Mouse (Mus musculus) embryonic facial prominence, embryonic 10.5 days (tissue): ENCODE data around the gene Cd79b. TPM values are rescaled to one million over a fixed set of nuclear protein-coding genes. Genes with fewer than 3 reads are reported as not detected.

ENCODE experiments used
- DNase-seq: peaks from one replicate; pipeline ENCODE4 v3.0.0-alpha.2; 2017; ENCODE audit warnings: low spot score
- H3K27ac ChIP-seq: fragments of 300-500 bp; sonication (generic); replicated peaks from 2 replicates; pipeline ENCODE4 v1.5.1; 2016; ENCODE audit warnings: mild to moderate bottlenecking
- H3K27me3 ChIP-seq: fragments of 300-500 bp; sonication (generic); replicated peaks from 2 replicates; pipeline ENCODE4 v1.6.1; 2016; ENCODE audit warnings: low read depth, mild to moderate bottlenecking; ENCODE audit not compliant: poor library complexity, severe bottlenecking
- H3K36me3 ChIP-seq: fragments of 300-500 bp; sonication (generic); replicated peaks from 2 replicates; pipeline ENCODE4 v1.6.1; 2016; ENCODE audit warnings: mild to moderate bottlenecking, moderate library complexity
- H3K4me1 ChIP-seq: fragments of 300-500 bp; sonication (generic); 2 replicates; pipeline ENCODE4 v1.6.1; 2016
- H3K4me3 ChIP-seq: fragments of 300-500 bp; sonication (generic); 2 replicates; pipeline ENCODE4 v1.5.1; 2016; ENCODE audit warnings: mild to moderate bottlenecking, moderate library complexity
- H3K9me3 ChIP-seq: fragments of 300-500 bp; sonication (generic); 2 replicates; pipeline ENCODE4 v1.6.1; 2016; ENCODE audit warnings: mild to moderate bottlenecking
- WGBS: fragments of 180-500 bp; shearing (Covaris S2); methylation state at CpG from one replicate; pipeline ENCODE4 v1.1.7; 2016; 5-methylcytosine and 5-hydroxymethylcytosine counted together
- polyA plus RNA-seq: library from polyadenylated mRNA; unstranded; fragments of >200 nt; fragmentation: Nextera tagmentation; extraction: Ambion mirVana; gene quantifications from 2 replicates; pipeline ENCODE4 v1.2.1, GENCODE M21; 2016

Gene Cd79b
- polyA plus RNA-seq, 1 experiment from 2014 or later = 0.91 TPM

DNA sequence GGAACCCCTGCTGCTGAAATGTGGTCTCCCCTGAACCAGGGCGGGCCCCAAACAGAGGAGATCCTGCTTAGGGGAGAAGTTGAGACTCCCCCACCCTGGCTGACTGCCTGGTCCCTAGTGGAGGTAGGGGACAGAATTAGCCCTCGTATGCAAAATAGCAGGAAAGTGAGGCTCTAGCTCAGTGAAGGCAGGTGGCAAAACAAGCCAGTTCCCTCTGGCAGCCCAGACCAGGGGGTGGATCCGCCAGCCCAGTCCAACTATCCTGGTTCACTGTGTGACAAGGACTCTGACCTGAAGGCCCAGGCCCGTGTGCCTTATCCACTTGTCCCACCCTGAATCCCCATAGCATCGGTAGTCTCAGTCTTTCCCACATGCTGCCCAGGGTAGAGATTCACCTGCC lies 4.4 kb downstream of the Cd79b start:
- Histone ChIP-seq H3K27ac (no peak overlapping the region), H3K4me1 (peaks cover 36% of the 10 kb centered on the region), H3K9me3 (no peaks in the 10 kb centered on the region), H3K36me3 (no peaks in the 10 kb centered on the region), H3K27me3 (no peaks in the 10 kb centered on the region), H3K4me3 (no peak overlapping the region)
- DNase-seq = no peak
- WGBS = 61% methylated on average over 5 of the region's 5 CpGs

DNA sequence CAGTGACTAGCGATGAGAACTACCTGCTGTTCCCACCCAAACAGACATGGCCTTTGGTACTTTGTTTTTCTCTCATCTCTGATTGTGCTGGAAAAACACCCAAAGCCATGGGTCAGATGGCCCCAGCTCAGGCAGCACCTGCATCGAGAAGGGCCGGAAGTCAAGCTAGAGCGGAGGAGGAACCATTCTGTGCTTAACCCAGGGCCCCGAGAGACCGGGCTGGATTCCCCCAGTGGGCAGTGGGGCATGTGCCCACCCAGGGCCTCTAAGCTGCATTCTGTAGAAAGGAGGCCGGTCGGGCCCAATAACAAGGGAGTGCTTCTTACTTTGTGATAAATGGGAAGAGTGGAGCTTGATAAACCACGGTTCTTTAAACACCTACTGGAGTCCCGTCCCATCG lies 6.4 kb downstream of the Cd79b start:
- H3K27ac ChIP-seq = no peak overlapping the region
- WGBS = 81% methylated on average over 11 of the region's 11 CpGs

DNA sequence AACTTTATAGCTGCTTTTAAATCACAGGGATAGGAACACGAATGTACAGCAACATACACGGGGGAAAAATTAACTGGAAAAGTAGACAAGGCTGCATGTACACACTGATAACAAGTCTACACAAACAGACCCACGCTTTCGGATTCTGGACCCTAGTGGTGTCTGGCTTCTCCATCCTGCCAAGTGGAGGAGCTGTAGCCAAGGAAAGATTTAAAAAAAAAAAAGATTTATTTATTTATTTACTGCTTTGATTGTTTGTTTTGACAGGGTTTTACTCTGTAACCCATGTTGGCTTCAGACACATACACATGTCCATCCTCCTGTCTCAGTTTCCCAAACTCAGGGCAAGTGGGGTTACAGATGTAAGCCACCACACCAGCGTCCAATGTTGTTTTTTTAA lies 7.1 kb downstream of the Cd79b start:
- peaks cover 11% of the 10 kb centered on the region for H3K4me1 ChIP-seq
- no peak overlapping the region for H3K4me3 ChIP-seq
- no peak overlapping the region for H3K27ac ChIP-seq
- no peaks in the 10 kb centered on the region for H3K9me3 ChIP-seq
- no peaks in the 10 kb centered on the region for H3K27me3 ChIP-seq
- no peaks in the 10 kb centered on the region for H3K36me3 ChIP-seq
- WGBS = 83% methylated on average over 5 of the region's 5 CpGs
- no peak for DNase-seq

More for the DNA sequence above, 6.4 kb downstream of the Cd79b start:
- no peak overlapping the region for H3K4me3 ChIP-seq
- H3K9me3 ChIP-seq = no peaks in the 10 kb centered on the region
- H3K36me3 ChIP-seq = no peaks in the 10 kb centered on the region
- no peaks in the 10 kb centered on the region for H3K27me3 ChIP-seq
- H3K4me1 ChIP-seq = peaks cover 16% of the 10 kb centered on the region
- DNase-seq = no peak

DNA sequence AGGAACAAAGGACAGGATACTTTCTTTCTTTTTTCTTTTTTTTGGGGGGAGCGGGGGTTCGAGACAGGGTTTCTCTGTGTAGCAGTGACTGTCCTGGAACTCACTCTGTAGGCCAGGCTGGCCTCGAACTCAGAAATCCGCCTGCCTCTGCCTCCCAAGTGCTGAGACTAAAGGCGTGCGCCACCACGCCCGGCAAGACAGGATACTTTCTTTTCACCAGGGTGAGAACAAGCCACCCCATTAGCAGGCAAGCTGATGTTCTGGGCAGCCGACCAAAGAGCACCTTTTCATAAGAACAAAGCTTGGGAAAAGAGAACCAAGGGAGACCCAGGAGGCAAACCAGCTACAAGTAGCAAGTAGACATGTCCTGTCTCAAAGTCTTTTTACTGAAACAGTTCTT lies 7.8 kb downstream of the Cd79b start:
- Histone ChIP-seq H3K27ac (no peak overlapping the region), H3K36me3 (no peaks in the 10 kb centered on the region), H3K4me3 (no peak overlapping the region), H3K27me3 (no peaks in the 10 kb centered on the region), H3K9me3 (no peaks in the 10 kb centered on the region), H3K4me1 (peaks cover 11% of the 10 kb centered on the region)
- no peak for DNase-seq
- 85% methylated on average over 9 of the region's 9 CpGs for WGBS

DNA sequence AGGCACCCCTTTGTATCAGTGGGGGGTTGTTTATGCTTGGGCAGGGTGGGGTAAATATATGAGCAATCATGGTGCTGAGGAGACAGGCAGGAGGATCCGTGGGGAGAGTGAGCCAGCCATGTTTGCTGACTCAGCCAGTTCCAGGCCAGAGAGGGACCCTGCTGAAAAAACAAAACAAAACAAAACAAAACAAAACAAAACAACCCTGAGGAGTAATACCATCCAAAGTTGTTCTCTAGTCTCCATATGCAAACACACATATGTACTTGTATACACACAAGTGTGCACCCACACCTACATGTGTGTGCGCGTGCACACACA lies 8.5 kb downstream of the Cd79b start:
- no peak for DNase-seq
- Histone ChIP-seq H3K36me3 (no peaks in the 10 kb centered on the region), H3K9me3 (no peaks in the 10 kb centered on the region), H3K27ac (no peak overlapping the region), H3K4me3 (no peak overlapping the region), H3K27me3 (no peaks in the 10 kb centered on the region), H3K4me1 (peaks cover 11% of the 10 kb centered on the region)
- 93% methylated on average over 3 of the region's 3 CpGs for WGBS

DNA sequence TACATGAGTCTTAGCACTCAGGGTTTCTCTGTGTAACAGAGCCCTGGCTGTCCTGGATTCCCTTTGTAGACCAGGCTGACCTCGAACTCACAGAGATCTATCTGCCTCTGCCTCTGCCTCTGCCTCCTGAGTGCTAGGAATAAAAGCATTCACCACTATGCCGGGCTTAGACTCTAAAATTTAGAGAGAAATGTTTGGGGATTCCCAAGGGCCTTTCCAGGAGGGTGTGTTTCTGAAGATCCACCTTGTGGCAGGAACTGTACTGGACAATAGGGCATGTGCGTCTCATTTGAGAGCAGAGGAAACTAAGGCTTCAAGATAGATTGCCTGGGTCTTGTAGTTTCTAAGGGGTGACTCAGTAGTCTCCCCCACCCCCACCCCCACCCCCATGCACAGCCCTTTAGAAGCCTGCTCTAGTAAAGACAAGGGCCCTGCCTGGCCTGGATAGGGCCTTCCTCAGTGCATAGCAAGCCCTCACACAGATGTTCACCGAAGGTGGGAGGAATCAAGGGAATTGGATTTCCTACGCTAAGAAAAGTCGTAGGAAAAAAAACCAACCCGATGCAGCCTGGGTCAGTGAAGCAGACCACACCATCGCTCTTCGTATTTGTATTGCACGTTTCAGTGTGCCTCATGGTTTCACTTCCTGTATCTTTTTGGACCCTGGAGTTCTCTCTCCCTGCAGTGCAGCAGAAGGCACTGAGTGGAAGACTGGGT lies 9.1 kb downstream of the Cd79b start:
- WGBS = 83% methylated on average over 10 of the region's 10 CpGs
- DNase-seq = no peak
- Histone ChIP-seq H3K27me3 (no peaks in the 10 kb centered on the region), H3K4me3 (no peak overlapping the region), H3K27ac (no peak overlapping the region), H3K4me1 (peaks cover 11% of the 10 kb centered on the region), H3K9me3 (no peaks in the 10 kb centered on the region), H3K36me3 (no peaks in the 10 kb centered on the region)

DNA sequence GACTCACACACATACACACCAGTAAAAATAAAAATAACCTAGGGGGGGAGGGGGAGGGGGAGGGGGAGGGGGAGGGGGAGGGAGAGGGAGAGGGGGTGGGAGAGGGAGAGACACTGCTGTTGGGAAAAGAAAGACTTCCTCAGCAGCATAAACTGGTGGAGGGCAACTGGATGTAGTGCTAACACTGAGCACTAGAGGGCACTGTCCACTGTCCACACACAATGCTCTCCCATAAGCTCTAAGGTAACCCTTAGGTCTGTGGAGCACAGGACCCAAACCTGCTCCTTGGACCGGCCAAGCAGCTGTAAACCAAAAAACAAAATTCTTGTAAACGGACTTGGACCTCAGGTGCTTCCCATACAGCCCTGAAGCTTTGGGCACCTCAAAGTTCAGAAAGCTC lies 11.9 kb downstream of the Cd79b start:
- H3K4me3 ChIP-seq = no peak overlapping the region
- no peaks in the 10 kb centered on the region for H3K9me3 ChIP-seq
- H3K27me3 ChIP-seq = no peaks in the 10 kb centered on the region
- H3K27ac ChIP-seq = no peak overlapping the region
- DNase-seq = peak; percentile 79
- no peaks in the 10 kb centered on the region for H3K4me1 ChIP-seq
- H3K36me3 ChIP-seq = no peaks in the 10 kb centered on the region
- WGBS = 15% methylated on average over 2 of the region's 2 CpGs

DNA sequence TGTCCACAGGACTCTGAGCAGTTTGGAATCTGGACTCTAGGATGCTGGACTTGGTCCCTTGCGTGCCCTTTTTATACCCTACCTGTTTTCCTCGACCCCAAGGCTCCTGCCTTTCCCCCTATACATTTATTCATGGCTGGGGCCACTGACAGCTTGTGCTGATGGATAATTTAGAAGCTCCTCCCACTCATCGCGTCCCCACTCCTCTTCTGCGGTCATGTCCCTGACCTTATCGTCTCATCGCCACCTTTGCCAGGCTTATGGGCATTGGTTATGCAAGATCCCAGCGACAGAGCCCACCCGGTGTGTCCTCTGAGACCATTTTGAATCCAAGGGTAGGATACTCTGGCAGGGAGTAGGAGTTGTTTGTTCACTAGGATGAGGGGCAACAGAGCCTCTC lies 12.8 kb downstream of the Cd79b start, which contains the start of gene Gh:
TSS of gene Gh (minus strand) at position 101 of the 400 bp plus-strand sequence.
- no peak for DNase-seq
- Histone ChIP-seq H3K27me3 (no peaks in the 10 kb centered on the region), H3K4me3 (no peak within 1 kb of the TSS), H3K36me3 (no peaks in the 10 kb centered on the region), H3K27ac (no peak within 1 kb of the TSS; the same call in 1 of the 2 replicates), H3K4me1 (no peaks in the 10 kb centered on the region), H3K9me3 (no peaks in the 10 kb centered on the region)
- WGBS = 84% methylated on average over 9 of the region's 9 CpGs

DNA sequence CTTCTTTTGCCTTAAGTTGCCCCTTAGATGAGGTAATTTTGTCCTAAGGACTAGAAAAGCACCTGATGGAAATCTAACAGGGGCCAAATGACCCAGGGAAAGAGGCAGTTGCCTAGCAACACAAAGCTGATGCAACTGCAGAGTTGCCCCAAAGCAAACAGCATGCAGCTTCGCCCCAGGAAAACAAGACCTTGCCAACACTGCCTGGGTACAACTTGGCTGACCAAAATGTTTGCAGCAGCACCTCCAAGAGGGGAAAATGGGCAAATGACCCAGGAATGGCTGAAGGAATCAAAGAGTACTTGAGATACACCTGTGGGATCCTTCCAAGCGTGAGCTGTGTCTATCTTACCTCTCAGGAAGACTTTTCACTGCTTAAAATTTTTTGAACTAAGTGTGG lies 22.7 kb downstream of the Cd79b start:
- H3K4me3 ChIP-seq = no peak overlapping the region
- no peaks in the 10 kb centered on the region for H3K4me1 ChIP-seq
- H3K27me3 ChIP-seq = no peaks in the 10 kb centered on the region
- DNase-seq = no peak
- 91% methylated on average over 2 of the region's 2 CpGs for WGBS
- H3K36me3 ChIP-seq = no peaks in the 10 kb centered on the region
- H3K27ac ChIP-seq = no peak overlapping the region
- no peaks in the 10 kb centered on the region for H3K9me3 ChIP-seq

DNA sequence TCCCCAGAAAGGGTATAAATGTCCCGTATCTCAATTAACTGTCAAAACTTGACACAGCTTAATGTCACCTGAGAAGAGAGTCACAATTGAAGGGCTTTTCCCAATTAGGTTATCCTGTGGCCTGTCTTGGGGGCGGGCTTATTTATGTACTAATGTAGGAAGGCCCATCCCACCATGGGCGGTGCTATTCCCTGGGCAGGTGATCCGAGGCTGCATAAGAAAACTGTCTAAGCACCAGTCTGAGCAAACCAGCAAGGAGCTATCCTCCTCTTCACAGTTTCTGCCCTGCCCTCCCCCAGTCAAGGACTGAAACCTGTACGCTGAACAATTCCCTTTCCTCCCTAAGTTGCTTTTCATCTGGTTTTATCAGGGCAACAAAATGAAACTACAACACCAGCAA lies 24.2 kb downstream of the Cd79b start:
- DNase-seq = no peak
- WGBS = 87% methylated on average over 5 of the region's 5 CpGs
- no peak overlapping the region for H3K4me3 ChIP-seq

DNA sequence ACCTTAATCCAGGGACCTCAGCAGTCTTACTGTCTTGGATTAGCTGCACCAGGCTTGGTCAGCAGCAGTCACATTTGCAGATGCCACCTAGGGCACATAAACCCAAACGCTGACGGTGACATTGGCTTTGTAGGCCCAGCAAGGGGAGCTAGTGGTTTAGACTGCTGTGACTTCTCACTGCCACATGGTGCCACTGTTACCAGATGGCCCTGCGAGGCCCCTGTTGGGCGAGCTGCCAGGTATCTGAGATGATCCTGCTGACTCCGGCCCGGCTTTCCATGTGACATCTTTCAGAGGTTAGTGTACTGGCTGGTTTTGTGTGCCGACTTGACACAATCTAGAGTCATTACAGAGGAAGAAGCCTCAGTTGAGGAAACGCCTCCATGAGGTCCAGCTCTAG lies 25.2 kb downstream of the Cd79b start:
- Histone ChIP-seq H3K4me1 (0 out of 2 replicates have a peak, but pooled peaks cover 3% of the 10 kb centered on the region), H3K27ac (no peak overlapping the region), H3K27me3 (no peaks in the 10 kb centered on the region), H3K36me3 (no peaks in the 10 kb centered on the region), H3K4me3 (no peak overlapping the region), H3K9me3 (no peaks in the 10 kb centered on the region)
- no peak for DNase-seq
- 76% methylated on average over 8 of the region's 8 CpGs for WGBS

More for the DNA sequence above, 24.2 kb downstream of the Cd79b start:
- Histone ChIP-seq H3K4me1 (0 out of 2 replicates have a peak, but pooled peaks cover 3% of the 10 kb centered on the region), H3K9me3 (no peaks in the 10 kb centered on the region), H3K36me3 (no peaks in the 10 kb centered on the region), H3K27me3 (no peaks in the 10 kb centered on the region), H3K27ac (no peak overlapping the region)

DNA sequence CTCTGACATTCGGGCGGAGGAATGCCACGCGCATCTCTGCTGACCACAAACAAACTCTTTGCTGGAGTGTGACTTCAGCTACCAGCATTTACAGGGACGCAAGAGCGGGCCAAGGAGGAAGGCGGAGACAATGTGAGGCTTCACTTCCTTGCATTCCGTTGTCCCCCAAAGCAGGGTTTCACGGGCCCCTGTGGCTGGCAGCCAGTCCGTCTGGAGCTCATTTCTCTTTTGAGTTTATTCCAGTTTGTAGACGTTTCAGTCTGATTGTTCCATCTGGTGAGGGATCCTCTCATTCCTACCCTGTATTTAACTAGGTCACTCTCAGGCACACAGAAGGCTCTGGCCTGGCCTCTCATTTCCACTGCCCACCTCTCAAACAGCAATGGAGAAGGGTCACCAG lies 27.6 kb downstream of the Cd79b start:
- H3K4me1 ChIP-seq = 0 out of 2 replicates have a peak, but pooled peaks cover 3% of the 10 kb centered on the region
- H3K9me3 ChIP-seq = no peaks in the 10 kb centered on the region
- no peaks in the 10 kb centered on the region for H3K27me3 ChIP-seq
- H3K27ac ChIP-seq = no peak overlapping the region
- no peak for DNase-seq
- H3K36me3 ChIP-seq = no peaks in the 10 kb centered on the region
- WGBS = 76% methylated on average over 11 of the region's 11 CpGs
- no peak overlapping the region for H3K4me3 ChIP-seq

DNA sequence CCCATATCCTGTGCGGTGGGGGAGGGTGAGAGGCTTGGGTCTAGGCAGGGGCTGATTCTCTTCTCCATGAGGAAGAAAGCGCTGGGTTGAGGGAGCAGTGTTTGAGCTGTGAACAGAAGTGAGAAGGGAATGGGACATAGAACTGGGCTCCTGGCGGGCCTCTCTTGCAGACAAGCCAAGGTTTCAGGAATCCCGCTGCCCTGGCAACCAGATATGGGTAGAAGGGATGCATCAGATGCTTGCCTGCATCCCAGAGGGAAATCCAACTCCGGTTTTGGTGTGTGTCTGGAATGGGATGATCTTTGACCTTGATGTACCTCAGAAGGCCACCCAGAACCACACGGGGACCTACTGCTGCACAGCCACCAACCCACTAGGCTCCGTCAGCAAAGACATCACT lies 28.4 kb downstream of the Cd79b start:
- H3K4me1 ChIP-seq = 0 out of 2 replicates have a peak, but pooled peaks cover 3% of the 10 kb centered on the region
- DNase-seq = no peak
- H3K36me3 ChIP-seq = no peaks in the 10 kb centered on the region
- H3K4me3 ChIP-seq = no peak overlapping the region
- 90% methylated on average over 7 of the region's 7 CpGs for WGBS
- no peak overlapping the region for H3K27ac ChIP-seq
- no peaks in the 10 kb centered on the region for H3K9me3 ChIP-seq
- H3K27me3 ChIP-seq = no peaks in the 10 kb centered on the region
